Mouse (Mus musculus) left cerebral cortex, postnatal 14 days (tissue): Measurements from ENCODE around the gene Plin4. TPM values are rescaled to one million over a fixed set of nuclear protein-coding genes. Genes with fewer than 3 reads are reported as not detected.
"Not testable (repeated sequence)": the region's sequence is repeated elsewhere in the genome, so short reads cannot be mapped to it uniquely, and the experiment has no call there.

Source experiments
- DNase-seq, 2 experiments: peaks; one replicate each; pipeline ENCODE4 v3.0.0; 2021 to 2022; ENCODE audit warnings: low spot score in 2 of 2, mixed read lengths in 1 of 2
- intact Hi-C: fragments of 180-260 bp; cut with DNase I; formaldehyde crosslinking; loops from one replicate; pipeline ENCODE4 v1.15.1; 2025
- total RNA-seq, 2 experiments: library from RNA; stranded (reverse); gene quantifications; 2 replicates each; pipeline ENCODE4 v1.2.3; 2021

Gene Plin4
- total RNA-seq, 2 experiments from 2014 or later, result 0.36 to 1.1 TPM

- DNase-seq, result no peak
- intact Hi-C loops, result no loop called here
These were observed 2.6 kb downstream of the Plin4 start for GRCm38 (mm10) chr17:56106981-56107380.

DNA sequence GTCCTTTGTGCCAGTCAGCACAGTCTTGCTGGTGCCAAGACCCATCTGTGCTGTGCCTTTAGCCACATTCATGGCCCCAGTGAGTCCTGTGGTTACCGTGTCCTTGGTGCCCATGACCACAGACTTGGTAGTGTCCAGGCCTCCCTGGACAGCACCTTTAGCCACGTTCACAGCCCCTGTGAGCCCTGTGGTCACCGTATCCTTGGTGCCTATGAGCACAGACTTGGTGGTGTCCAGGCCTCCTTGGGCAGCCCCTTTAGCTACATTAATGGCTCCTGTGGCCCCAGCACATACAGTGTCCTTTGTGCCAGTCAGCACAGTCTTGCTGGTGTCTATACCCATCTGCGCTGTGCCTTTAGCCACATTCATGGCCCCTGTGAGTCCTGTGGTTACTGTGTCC lies 3.2 kb downstream of the Plin4 start:
- intact Hi-C loops, DNase-seq: not testable (repeated sequence)

DNA sequence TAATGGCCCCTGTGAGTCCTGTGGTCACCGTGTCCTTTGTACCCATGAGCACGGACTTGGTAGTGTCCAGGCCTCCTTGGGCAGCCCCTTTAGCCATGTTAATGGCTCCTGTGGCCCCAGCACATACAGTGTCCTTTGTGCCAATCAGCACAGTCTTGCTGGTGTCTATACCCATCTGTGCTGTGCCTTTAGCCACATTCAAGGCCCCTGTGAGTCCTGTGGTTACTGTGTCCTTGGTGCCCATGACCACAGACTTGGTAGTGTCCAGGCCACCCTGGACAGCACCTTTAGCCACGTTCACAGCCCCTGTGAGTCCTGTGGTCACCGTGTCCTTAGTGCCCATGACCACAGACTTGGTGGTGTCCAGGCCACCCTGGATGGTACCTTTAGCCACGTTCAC lies 4.8 kb downstream of the Plin4 start:
- DNase-seq, intact Hi-C loops: not testable (repeated sequence)

DNA sequence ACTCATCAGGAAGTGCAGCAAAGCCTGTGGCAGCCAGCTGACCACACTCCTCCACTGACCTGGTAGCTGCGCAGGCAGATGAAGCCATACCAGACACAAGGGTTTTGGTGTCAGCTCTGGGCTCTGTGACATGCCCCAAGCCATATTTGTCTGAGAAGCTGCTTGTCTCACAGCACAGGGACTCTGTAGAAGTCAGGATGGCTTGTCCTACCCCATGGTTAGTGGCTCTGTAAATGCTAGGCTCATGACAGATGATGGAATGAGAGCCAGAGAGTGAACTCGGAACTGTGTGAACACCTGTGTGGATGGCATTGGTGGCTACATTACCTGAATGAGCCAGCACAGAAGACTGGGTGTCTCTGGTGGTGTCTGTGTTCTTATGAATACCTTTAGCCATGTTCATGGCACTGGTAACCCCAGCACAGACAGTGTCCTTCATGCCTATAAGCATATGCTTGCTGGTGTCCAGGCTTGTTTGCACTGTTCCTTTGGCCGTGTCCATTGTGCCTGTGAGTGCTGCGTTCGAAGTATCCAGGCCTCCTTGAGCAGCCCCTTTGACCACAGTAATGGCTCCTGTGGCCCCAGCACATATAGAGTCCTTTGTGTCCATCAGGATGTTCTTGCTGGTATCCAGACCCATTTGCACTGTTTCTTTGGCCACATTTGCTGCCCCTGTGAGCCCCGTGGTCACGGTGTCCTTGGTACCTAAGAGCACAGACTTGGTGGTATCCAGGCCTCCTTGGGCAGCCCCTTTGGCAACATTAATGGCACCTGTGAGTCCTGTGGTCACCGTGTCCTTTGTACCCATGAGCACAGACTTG lies 5.9 kb downstream of the Plin4 start:
- intact Hi-C loops, result no loop called here
- no peak for DNase-seq

DNA sequence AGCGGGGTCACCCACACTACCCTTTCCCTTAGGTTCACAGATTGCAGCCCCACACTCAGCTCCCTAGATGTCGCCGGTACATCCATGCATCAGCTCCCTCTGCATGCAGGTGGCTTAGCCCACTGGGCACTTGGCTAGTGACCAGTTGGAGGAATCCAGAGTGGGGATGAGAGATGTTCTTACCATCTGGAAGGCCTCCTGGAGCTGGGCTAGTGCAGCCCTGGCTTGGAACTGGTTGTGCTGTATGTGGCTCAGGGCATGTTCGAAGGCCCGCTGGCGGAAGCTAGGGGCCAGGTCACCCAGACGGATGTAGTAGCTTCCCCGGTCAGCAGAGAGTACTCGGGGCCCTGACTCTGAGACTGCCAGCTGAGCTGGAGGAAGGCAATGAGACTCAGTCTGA lies 6.7 kb downstream of the Plin4 start:
- intact Hi-C loops, result no loop called here
- DNase-seq, result no peak

GRCm38 (mm10) chr17:56102158-56102557 lies 7.4 kb downstream of the Plin4 start:
- intact Hi-C loops, result no loop called here
- no peak for DNase-seq

GRCm38 (mm10) chr17:56100811-56101210 lies 8.8 kb downstream of the Plin4 start:
- DNase-seq, result no peak
- intact Hi-C loops, result no loop called here

DNA sequence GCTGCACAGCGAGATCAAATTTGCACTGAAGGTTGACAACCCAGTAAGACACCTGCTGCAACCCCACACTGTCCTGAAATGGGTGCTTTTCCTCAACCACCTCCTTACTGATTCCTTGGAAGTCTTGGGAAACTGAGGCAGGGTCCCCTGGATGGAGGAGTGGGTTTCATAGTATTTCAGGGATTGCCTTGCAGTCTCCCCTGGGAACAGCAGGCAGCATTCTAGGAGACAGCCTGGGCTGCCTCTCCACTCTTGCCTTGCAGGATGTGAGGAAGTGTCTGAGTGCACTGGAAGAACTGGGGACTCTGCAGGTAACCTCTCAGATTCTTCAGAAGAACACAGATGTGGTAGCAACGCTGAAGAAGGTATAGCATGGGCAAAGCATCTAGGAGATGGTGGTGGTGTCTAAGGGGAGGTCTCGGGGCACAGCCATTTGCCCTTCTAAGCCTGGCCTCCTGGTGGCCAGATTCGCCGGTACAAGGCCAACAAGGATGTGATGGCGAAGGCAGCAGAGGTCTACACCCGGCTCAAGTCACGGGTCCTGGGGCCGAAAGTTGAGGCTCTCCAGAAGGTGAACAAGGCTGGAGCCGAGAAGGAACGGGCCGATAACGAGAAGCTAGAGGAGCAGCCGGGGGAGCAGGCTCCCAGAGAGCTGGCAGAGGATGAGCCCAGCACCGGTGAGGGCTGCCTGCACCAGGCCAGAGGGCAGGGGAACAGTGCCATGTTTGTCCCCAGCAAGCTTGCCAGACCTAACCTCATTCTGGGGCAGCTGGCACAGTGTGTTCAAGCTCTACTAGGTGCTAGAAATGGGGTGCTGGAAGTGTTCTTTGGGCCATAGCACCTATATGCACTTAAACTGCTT lies 10.7 kb downstream of the Plin4 start:
- intact Hi-C loops, result no loop called here
- no peak for DNase-seq

- no peak for DNase-seq
- intact Hi-C loops, result no loop called here
These were observed 11.4 kb downstream of the Plin4 start for GRCm38 (mm10) chr17:56098180-56098579.

- intact Hi-C loops, result no loop called here
These were observed 12.7 kb downstream of the Plin4 start for GRCm38 (mm10) chr17:56096883-56097282.

GRCm38 (mm10) chr17:56092794-56093193 lies 16.8 kb downstream of the Plin4 start:
- intact Hi-C loops, result no loop called here
- no peak for DNase-seq

More at GRCm38 (mm10) chr17:56096883-56097282, 12.7 kb downstream of the Plin4 start:
- no peak for DNase-seq

DNA sequence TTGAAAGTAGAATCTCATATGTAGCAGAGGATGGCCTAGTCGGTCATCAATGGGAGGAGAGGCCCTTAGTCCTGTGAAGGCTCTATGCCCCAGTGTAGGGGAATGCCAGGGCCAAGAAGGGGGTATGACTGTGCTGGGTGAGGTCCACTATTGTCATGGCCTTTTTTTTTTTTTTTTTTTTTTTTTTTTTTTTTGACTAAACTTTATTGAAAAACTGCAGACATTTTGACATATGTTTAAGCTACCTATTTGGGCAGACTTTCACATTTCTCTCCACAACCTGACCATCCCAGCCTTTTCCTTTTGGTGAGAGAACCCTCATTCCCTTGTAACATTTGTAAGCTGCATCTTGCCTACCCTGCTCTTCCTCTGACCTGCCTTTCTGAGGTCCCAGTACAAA lies 17.3 kb downstream of the Plin4 start:
- intact Hi-C loops, result no loop called here
- DNase-seq, result no peak

- intact Hi-C loops, result no loop called here
- DNase-seq, result peak; percentile 69 to 83
These were observed 28.6 kb downstream of the Plin4 start for GRCm38 (mm10) chr17:56080781-56081585.

DNA sequence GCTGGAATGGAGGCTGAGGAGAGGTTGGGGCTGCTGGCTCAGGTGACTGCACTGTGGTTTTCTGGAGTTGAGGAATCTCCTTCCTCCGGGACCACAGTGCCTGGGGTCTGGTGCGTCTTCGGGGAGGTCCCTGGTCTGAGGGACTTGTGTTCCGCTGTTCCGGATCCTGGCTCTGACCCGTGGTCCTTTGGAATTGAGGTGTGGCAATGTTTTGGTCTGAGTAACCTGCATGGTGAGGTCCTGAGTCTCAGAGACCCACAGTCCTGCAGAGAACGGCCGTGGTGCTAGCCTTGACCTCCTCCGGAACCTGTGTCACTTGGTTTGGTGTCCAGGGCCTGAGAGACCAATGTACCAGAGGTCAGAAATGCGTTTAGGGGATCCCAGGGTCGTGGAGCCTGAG lies 29.7 kb downstream of the Plin4 start:
- intact Hi-C loops, result loop anchor here (5.0 kb wide), 1 partner anchor 38 kb away; the partner anchor contains the start of gene Chaf1a
- peak in 1 of 2 experiments; percentile 13 for DNase-seq

GRCm38 (mm10) chr17:56078880-56079795 lies 30.5 kb downstream of the Plin4 start, which contains the start of gene Hdgfl2:
TSS of gene Hdgfl2 (plus strand) at chr17:56079634.
- intact Hi-C loops, result loop anchor here (5.0 kb wide), 1 partner anchor 37 kb away; the partner anchor contains the start of gene Chaf1a
- peak; percentile 99 to 100 for DNase-seq

DNA sequence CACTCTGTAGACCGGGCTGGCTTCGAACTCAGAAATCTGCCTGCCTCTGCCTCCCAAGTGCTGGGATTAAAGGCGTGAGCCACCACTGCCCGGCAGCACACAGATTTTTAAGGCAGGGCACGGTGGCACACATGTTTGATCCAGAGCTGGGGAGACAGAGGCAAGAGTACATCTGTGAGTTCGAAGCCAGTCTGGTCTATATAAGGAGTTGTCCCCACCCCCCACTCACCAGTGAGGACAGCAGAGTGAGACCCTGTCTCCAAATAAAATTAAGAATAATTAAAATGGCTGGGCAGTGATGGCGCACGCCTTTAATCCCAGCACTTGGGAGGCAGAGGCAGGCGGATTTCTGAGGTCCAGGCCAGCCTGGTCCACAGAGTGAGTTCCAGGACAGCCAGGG lies 31.2 kb downstream of the Plin4 start:
- intact Hi-C loops, result loop anchor here (5.0 kb wide), 1 partner anchor 36 kb away; the partner anchor contains the start of gene Chaf1a
- DNase-seq, result not testable (repeated sequence)

DNA sequence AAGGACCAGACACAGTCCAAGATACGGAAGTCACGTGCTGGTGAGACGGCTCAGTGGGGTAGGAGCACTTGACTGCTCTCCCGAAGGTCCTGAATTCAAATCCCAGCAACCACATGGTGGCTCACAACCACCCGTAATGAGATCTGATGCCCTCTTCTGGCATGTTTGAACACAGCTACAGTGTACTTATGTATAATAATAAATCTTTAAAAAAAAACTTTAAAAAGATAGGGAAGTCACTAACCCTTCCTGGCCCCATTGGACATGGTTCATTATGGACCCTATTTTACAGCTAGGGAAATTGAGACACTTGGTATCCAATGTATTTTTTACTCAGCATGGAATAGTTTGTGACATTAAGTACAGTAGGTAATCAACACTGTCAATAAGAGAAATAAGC lies 32.1 kb downstream of the Plin4 start:
- intact Hi-C loops, result loop anchor here (5.0 kb wide), 1 partner anchor 35 kb away; the partner anchor contains the start of gene Chaf1a

GRCm38 (mm10) chr17:56074827-56075208 lies 34.8 kb downstream of the Plin4 start, which contains the start of gene Ubxn6:
TSS of gene Ubxn6 (minus strand) at chr17:56075028.
- intact Hi-C loops, result loop anchor here (5.0 kb wide), 1 partner anchor 33 kb away; the partner anchor contains the start of gene Chaf1a
- DNase-seq, result peak; percentile 98 to 99

More for the DNA sequence above, 32.1 kb downstream of the Plin4 start:
- no peak for DNase-seq
